Mouse (Mus musculus): ENCODE data around the gene Fut1.

The Fut1 gene

DNA sequence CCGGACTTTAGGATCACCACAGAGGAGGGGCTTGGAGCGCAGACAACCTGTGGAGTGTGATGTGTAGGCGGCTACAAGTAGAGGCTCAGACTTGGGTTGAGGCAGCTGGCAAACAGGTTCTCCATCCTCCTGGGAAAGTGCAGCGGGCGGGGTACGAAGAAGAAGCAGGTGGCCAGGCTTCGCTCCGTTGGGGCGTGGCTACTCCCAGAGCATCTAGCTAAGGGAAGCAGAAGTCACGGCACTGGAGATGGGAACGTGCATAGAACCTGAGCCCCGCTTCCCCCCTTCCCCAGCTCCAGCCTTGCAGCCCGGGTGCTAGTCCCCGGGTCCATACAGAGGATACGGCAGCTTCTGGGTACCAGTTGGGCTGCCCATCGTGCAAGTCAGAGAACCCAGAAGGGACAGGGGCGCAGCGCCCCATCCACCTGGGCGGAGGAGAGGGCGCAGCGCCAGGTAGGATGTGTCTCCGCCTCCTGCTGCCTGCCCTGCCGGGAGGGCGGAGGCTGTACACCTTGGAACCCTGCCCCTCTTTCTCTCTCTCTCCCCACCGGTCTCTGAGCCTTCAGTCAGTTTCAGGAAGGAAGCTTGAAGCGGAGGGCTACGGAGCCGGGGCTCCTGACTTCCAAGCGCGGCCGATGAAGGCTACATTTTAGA, at the start of gene Fut1:
Gene Fut1, plus strand, starts transcription at position 248 of the 654 bp plus-strand sequence.
- DNase-seq (ENCODE audit: low spot score) = no peak

DNA sequence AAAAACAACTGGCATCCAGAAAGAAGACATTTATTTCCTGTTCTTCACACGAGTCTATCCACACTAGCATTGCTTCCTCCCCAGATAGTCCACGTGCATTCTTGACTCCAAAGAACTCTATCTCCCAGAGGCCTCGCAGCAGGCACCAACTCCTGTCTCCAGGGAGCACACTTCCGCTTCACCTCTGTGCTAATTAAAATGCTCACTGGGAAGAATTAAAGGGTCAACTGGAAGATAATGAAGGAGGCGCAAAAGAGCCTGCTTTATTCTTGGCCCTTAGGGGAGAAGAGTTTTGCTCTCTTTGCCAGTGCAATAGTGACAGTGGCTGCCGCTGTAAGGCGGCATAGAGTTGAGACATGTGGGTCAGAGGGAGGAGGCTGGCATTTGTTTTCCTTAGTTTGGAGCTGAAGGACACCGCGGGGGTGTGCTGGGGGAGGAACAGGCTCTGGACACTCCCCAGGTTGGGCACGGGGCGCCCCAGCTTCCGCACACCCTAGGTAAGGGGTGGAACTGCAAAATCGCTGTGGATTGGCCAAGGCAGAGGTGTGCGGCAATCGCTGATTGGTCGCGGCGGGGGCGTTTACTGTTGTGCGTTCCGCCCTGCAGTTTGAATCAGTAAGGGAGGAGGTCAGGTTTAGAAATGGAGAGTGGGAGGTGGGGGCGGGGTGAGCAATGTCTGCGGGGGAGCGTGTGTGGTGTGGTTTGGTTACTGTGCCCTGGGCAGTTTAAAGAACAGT, 49.1 kb upstream of the Fut1 start:
- DNase-seq (ENCODE audit: low spot score) = peak; percentile 76

DNA sequence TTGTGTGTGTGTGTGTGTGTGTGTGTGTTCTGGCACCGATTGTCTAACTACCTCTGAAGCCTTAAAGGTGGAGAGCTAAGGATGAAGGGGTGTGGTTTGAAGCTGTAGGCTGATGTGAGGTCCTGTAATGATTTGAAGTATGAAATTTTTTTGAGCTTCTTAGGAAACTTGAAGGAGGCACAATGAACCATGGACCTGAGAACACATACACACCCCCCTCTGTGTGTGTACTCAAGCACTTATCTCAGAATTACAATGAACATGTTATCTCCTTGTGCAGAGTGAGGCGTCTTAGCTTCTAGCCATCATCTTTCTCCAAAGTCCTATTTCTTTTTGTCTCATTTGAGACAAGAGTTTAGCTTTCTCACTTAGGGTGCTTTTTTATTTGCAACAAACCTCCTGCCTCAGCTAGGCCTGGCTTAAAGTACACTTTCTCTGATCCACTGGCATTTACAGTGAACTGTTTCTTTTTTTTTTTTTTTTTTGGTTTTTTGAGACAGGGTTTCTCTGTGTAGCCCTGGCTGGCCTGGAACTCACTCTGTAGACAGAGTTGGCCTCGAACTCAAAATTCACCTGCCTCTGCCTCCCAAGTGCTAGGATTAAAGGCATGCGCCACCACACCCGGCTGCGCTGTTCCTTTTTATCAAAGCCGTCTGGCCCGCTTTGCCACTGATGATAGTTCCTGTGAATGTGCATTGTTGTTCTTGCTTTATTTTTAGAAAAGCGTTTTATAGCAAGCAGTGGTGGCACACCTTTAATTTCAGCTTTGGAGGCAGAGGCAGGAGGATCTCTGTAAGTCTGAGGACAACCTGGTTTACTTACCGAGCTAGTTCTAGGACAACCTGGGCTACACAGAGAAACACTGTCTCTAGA, 48.3 kb upstream of the Fut1 start:
- DNase-seq (ENCODE audit: low spot score) = no peak

GRCm38 (mm10) chr7:45570103-45570741, 46.9 kb upstream of the Fut1 start, which contains the start of gene Bcat2:
Bcat2 (plus strand) TSS chr7:45570153.
- peak; percentile 54 for DNase-seq (ENCODE audit: low spot score)

DNA sequence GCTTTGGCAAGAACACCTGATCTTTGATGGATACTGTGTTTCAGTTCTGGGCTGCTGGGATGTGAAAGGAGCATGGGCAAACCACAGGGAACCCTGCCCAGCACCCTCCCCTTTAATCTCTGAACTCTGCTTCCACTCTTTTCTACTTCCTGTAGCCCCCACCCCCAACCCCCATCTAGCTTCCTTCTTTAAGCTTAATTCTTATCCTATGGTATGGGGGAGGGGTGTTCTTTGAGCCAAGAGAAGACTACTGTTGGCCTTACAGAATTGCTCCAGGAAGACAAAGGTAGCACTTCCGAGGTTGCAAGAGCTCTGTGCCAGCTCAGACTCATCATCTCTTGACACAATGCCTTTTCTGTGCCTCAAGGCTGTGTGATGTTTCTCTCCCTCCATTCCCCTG, 45.1 kb upstream of the Fut1 start:
- DNase-seq (ENCODE audit: low spot score) = no peak

- DNase-seq (ENCODE audit: low spot score) = no peak
Measured at GRCm38 (mm10) chr7:45573954-45574353, 43.1 kb upstream of the Fut1 start.

DNA sequence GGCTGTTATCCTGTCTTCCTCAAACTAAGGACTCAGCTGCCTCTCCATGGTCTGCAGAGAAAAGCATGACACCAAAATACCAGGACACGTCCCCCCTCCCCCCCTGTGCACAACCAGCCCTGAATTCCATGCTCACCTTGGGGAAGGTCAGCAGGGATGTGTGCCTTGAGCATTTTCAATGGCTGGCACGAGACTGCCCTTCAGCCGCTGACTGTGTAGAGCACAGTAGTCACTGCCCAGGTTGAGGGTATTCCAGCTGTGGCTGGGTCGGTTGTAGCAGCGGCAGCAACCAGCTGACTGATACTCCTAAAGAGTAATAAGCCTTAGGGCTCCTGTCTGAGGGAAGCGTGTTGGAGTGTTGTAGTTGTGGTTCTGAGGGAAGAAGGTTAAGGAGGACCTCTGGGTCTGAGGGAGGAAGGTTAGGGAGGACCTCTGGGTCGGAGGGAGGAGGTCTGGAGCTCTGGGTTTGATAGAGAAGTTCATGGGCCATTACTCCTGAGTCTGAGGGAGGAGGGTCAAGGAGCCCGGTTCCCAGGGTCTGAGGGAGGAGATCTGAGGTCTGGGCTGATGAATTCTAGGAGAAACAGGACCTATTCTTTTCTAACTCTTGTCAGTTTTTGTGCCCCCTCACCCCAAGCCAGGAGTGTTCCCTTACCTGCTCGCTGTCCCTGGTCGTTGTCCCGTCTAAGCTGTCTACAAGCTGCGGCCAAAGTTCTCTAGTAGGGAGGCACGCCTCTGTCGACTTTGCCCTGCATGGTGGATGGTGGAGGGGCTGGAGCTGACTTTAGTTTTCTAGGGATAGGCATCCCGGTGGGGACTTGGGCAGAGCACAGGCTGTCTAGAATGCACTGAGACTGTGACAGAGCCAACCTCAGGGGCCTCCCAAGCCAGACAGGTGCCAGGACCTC, 42.4 kb upstream of the Fut1 start:
- no peak for DNase-seq (ENCODE audit: low spot score)

- DNase-seq (ENCODE audit: low spot score) = no peak
Measured at GRCm38 (mm10) chr7:45585923-45586322, 31.2 kb upstream of the Fut1 start.

- DNase-seq (ENCODE audit: low spot score) = no peak
Measured at GRCm38 (mm10) chr7:45587631-45588592, 29.2 kb upstream of the Fut1 start.

GRCm38 (mm10) chr7:45589173-45589572, 27.9 kb upstream of the Fut1 start:
- DNase-seq (ENCODE audit: low spot score) = peak; percentile 98

DNA sequence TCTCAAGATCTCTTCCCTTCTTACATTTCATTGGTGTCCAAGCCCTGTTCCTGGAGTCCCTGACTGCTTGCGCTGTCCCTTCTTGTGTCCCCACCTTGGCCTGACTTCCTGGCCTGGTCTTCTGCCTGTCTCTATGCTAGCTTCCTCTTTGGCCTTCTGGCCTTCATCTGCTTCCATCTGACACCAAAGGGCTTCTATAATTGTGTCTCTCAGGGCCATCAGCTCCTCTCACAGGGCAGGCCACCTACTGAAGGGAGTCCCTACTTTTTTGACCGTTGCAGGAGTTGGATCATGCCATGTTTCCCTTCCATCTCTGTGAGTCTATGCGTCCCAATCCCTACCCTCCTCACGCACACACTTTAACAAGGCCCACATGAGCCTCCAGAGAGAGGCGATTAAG, 27.2 kb upstream of the Fut1 start:
- DNase-seq (ENCODE audit: low spot score) = no peak

- DNase-seq (ENCODE audit: low spot score) = no peak
Measured at GRCm38 (mm10) chr7:45590874-45591273, 26.2 kb upstream of the Fut1 start.

DNA sequence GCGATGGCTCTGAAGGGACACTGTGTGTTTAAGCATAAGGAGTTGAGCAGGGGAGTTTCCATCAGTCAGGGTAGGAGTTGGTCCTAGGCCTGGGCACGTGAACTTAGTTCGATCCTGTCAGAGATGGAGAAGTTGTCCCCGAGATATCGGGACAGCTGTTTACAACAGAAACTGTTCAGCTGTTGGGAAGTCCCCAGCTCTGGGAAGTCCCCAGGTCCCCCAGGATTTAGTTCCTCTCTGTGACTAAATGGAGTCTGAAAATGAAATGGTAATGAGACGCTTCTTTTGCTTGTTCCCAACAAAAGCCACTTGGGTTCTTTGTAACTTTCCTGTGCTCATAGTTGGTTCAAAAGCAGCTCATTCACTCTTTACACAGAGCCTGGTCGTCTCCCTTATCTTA, 25.2 kb upstream of the Fut1 start:
- DNase-seq (ENCODE audit: low spot score) = no peak

DNA sequence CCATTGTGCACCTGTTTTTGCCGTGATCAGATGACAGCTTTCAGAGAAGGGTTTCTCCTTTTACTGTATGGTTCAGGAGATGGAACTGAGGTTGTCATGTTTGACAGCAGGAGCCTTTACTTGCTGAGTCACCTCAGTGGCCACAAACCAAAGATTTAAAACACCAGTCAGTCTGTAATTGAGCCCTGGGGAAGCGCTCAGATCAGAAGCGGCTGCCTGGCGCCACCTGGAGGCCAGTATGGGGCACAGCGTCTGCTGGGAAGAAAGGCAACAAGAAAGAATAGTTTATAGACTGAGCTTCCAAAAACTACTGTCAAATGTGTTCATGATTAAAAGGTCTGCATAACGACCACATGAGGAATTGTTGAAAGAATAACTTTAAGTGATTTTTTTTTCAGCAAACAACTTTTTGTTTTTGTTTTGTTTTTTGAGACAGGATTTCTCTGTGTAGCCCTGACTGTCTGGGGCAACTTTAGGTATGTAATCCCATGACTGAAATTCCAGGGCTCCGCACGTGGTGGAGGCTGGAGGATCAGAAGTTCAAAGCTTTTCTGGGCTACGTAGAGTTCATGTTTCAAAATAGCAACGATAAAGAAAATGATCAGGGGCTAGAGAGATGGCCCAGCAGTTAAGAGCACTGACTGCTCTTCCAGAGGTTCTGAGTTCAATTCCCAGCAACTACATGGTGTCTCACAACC, 23.8 kb upstream of the Fut1 start:
- DNase-seq (ENCODE audit: low spot score) = no peak

DNA sequence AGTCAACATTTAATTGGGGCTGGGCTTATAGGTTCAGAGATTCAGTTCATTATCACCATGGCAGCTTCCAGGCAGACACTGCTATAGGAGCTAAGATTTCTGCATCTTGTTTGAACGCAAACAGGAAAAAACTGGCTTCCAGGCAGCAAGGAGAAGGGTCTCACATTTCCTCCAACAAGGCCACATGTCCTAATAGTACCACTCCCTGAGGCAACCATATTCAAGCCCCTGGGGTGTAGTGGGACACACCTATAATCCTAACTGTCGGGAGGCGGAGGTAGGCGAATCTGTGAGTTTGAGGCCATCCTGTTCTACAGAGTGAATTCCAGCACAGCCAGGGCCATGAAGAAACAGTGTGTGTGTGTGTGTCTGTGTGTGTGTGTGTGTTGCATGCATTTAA, 21.9 kb upstream of the Fut1 start:
- DNase-seq (ENCODE audit: low spot score) = no peak

DNA sequence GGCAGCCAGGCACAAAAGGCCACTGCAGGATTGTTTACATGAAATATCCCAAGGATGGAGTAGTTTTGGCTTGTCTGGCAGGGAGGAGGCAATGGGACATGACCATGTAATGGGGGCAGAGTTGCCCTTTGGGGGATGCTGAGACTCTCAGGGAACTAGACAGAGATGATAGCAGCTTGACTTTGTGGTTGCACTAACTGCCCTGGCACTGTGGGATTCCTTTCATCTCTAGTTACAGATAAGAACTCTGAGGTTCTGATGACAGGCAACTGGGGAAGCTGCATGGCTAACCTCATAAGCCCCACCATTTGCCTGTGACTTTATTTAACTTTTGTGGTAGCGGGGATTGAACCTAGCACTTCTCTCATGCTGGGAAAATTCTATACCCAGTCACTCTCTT, 21.0 kb upstream of the Fut1 start:
- DNase-seq (ENCODE audit: low spot score) = no peak

- no peak for DNase-seq (ENCODE audit: low spot score)
Measured at GRCm38 (mm10) chr7:45597013-45597412, 20.1 kb upstream of the Fut1 start.

GRCm38 (mm10) chr7:45597527-45597926, 19.6 kb upstream of the Fut1 start:
- DNase-seq (ENCODE audit: low spot score) = no peak

Measured in left cerebral cortex, adult 11 months (tissue).